In genomic region chr10:128618570-128618969, GRCm38 (mm10) we compare ENCODE assay signal across 27 mouse cellular contexts. TPM values are rescaled to one million over a fixed set of nuclear protein-coding genes. Genes with fewer than 3 reads are reported as not detected.
"Had no signal": no experiment of that assay in that cellular context is flagged by ENCODE, and none has a peak within 500 bp of the region (broad histone marks: within the 10 kb centered on the region; RNA-seq: fewer than 3 reads in every experiment).

No protein-coding gene starts in this region.

- ATAC-seq: forebrain, embryonic 13.5 days; forebrain, embryonic 14.5 days; forebrain, embryonic 15.5 days; forebrain, embryonic 16.5 days; forebrain, postnatal 0 days had no signal

- H3K4me2 ChIP-seq: embryonic facial prominence, embryonic 12.5 days; embryonic facial prominence, embryonic 13.5 days; embryonic facial prominence, embryonic 15.5 days; forebrain, embryonic 12.5 days; forebrain, embryonic 13.5 days; forebrain, embryonic 15.5 days had no signal

- H3K27ac ChIP-seq: embryonic facial prominence, embryonic 10.5 days; embryonic facial prominence, embryonic 12.5 days; embryonic facial prominence, embryonic 13.5 days; embryonic facial prominence, embryonic 15.5 days; forebrain, embryonic 10.5 days; forebrain, embryonic 12.5 days; forebrain, embryonic 13.5 days; forebrain, embryonic 15.5 days; gastrocnemius, adult 2 months; heart, adult 2 months; heart, embryonic 10.5 days had no signal

- H3K4me3 ChIP-seq: embryonic facial prominence, embryonic 10.5 days; embryonic facial prominence, embryonic 12.5 days; embryonic facial prominence, embryonic 13.5 days; embryonic facial prominence, embryonic 15.5 days; erythroblast, embryonic 14.5 days; forebrain, embryonic 10.5 days; forebrain, embryonic 12.5 days; forebrain, embryonic 13.5 days; forebrain, embryonic 15.5 days; gastrocnemius, adult 2 months; heart, adult 2 months; heart, embryonic 10.5 days had no signal

- H3K4me1 ChIP-seq: embryonic facial prominence, embryonic 10.5 days; embryonic facial prominence, embryonic 12.5 days; embryonic facial prominence, embryonic 13.5 days; embryonic facial prominence, embryonic 15.5 days; forebrain, embryonic 10.5 days; forebrain, embryonic 12.5 days; forebrain, embryonic 13.5 days; forebrain, embryonic 15.5 days; heart, embryonic 10.5 days had no signal

- H3K9ac ChIP-seq: embryonic facial prominence, embryonic 12.5 days; embryonic facial prominence, embryonic 13.5 days; embryonic facial prominence, embryonic 15.5 days; forebrain, embryonic 12.5 days; forebrain, embryonic 13.5 days; forebrain, embryonic 15.5 days; forebrain, postnatal 0 days had no signal

- H3K9me3 ChIP-seq: embryonic facial prominence, embryonic 10.5 days; embryonic facial prominence, embryonic 12.5 days; embryonic facial prominence, embryonic 13.5 days; embryonic facial prominence, embryonic 15.5 days; forebrain, embryonic 10.5 days; forebrain, embryonic 12.5 days; forebrain, embryonic 13.5 days; forebrain, embryonic 15.5 days; heart, embryonic 10.5 days had no signal

- H3K27me3 ChIP-seq: embryonic facial prominence, embryonic 12.5 days; embryonic facial prominence, embryonic 13.5 days; embryonic facial prominence, embryonic 15.5 days; forebrain, embryonic 12.5 days; forebrain, embryonic 13.5 days had no signal

- DNase-seq: cerebellum, adult 9-11 months; cerebellum, postnatal 10 days; cerebellum, postnatal 14 days; cerebellum, postnatal 25 days; embryo, embryonic 11 days; forebrain, postnatal 0 days; gastrocnemius, adult 2 months; gastrocnemius, postnatal 10 days; gastrocnemius, postnatal 14 days; gastrocnemius, postnatal 25 days; gastrocnemius, postnatal 36 days; heart, adult 11 months; heart, adult 18-20 months; heart, adult 2 months had no signal

RNA-seq across cellular contexts. Expression of gene Ikzf4, which starts 27.2 kb away (rescaled TPM):
- total RNA-seq: common myeloid progenitor, adult 5-6 weeks had no signal
